Mouse (Mus musculus): ENCODE measurements around the gene Gimap4. TPM values are rescaled to one million over a fixed set of nuclear protein-coding genes. Genes with fewer than 3 reads are reported as not detected.

Gimap4 gene
- polyA plus RNA-seq, 1 experiment from 2014 or later = 20.1 TPM

Other genes starting within 250 kb of the Gimap4 start
- 25.3 and 26.2 TPM in 2 replicates for gene Zfp467, start 238.7 kb upstream of the Gimap4 start, polyA plus RNA-seq (2015; fragmentation: Nextera tagmentation; extraction: Ambion mirVana)
- 0.26 and 0.27 TPM in 2 replicates for gene Sspo, start 236.3 kb upstream of the Gimap4 start, polyA plus RNA-seq (2015; fragmentation: Nextera tagmentation; extraction: Ambion mirVana)
- gene Atp6v0e2, start 146.9 kb upstream of the Gimap4 start, polyA plus RNA-seq (2015; fragmentation: Nextera tagmentation; extraction: Ambion mirVana) = 22.7 and 23.4 TPM in 2 replicates
- gene Lrrc61, start 129.8 kb upstream of the Gimap4 start, polyA plus RNA-seq (2015; fragmentation: Nextera tagmentation; extraction: Ambion mirVana) = 5.4 and 9.6 TPM in 2 replicates
- 83.2 and 89.3 TPM in 2 replicates for gene Rarres2, start 111.8 kb upstream of the Gimap4 start, polyA plus RNA-seq (2015; fragmentation: Nextera tagmentation; extraction: Ambion mirVana)
- not detected in 2 replicates for gene Gm45021, start 94.9 kb upstream of the Gimap4 start, polyA plus RNA-seq (2015; fragmentation: Nextera tagmentation; extraction: Ambion mirVana)
- gene Repin1, start 90.7 kb upstream of the Gimap4 start, polyA plus RNA-seq (2015; fragmentation: Nextera tagmentation; extraction: Ambion mirVana) = 26.6 and 27.8 TPM in 2 replicates
- 0.45 TPM in 1 of 2 replicates, not detected in the other for gene Gm44965, start 90.6 kb upstream of the Gimap4 start, polyA plus RNA-seq (2015; fragmentation: Nextera tagmentation; extraction: Ambion mirVana)
- 4.9 and 5.4 TPM in 2 replicates for gene Zfp775, start 82.5 kb upstream of the Gimap4 start, polyA plus RNA-seq (2015; fragmentation: Nextera tagmentation; extraction: Ambion mirVana)
- gene AI854703, start 57.8 kb upstream of the Gimap4 start, polyA plus RNA-seq (2015; fragmentation: Nextera tagmentation; extraction: Ambion mirVana) = 0.92 and 1.1 TPM in 2 replicates
- gene Gimap8, start 37.3 kb upstream of the Gimap4 start, polyA plus RNA-seq (2015; fragmentation: Nextera tagmentation; extraction: Ambion mirVana) = 1.5 and 1.6 TPM in 2 replicates
- 10.7 and 12.6 TPM in 2 replicates for gene Gimap9, start 8.4 kb upstream of the Gimap4 start, polyA plus RNA-seq (2015; fragmentation: Nextera tagmentation; extraction: Ambion mirVana)
- 21.1 and 22.3 TPM in 2 replicates for gene Gimap6, start 23.7 kb downstream of the Gimap4 start, polyA plus RNA-seq (2015; fragmentation: Nextera tagmentation; extraction: Ambion mirVana)
- gene Gm28053, start 34.1 kb downstream of the Gimap4 start, polyA plus RNA-seq (2015; fragmentation: Nextera tagmentation; extraction: Ambion mirVana) = 3.3 and 3.4 TPM in 2 replicates
- 0.23 TPM in 1 of 2 replicates, not detected in the other for gene Gimap7, start 34.1 kb downstream of the Gimap4 start, polyA plus RNA-seq (2015; fragmentation: Nextera tagmentation; extraction: Ambion mirVana)
- gene Gimap1, start 54.5 kb downstream of the Gimap4 start, polyA plus RNA-seq (2015; fragmentation: Nextera tagmentation; extraction: Ambion mirVana) = 21.8 and 22.2 TPM in 2 replicates
- gene Gimap5, start 61.6 kb downstream of the Gimap4 start, polyA plus RNA-seq (2015; fragmentation: Nextera tagmentation; extraction: Ambion mirVana) = 7.5 and 9.2 TPM in 2 replicates
- 0.06 and 0.18 TPM in 2 replicates for gene Gimap3, start 86.3 kb downstream of the Gimap4 start, polyA plus RNA-seq (2015; fragmentation: Nextera tagmentation; extraction: Ambion mirVana)
- gene Tmem176a, start 156.4 kb downstream of the Gimap4 start, polyA plus RNA-seq (2015; fragmentation: Nextera tagmentation; extraction: Ambion mirVana) = 140 and 144 TPM in 2 replicates
- 314 and 315 TPM in 2 replicates for gene Tmem176b, start 156.9 kb downstream of the Gimap4 start, polyA plus RNA-seq (2015; fragmentation: Nextera tagmentation; extraction: Ambion mirVana)
- gene Aoc1, start 188.3 kb downstream of the Gimap4 start, polyA plus RNA-seq (2015; fragmentation: Nextera tagmentation; extraction: Ambion mirVana) = 2.3 and 3.6 TPM in 2 replicates
- gene 1600015I10Rik, start 245.3 kb downstream of the Gimap4 start, polyA plus RNA-seq (2015; fragmentation: Nextera tagmentation; extraction: Ambion mirVana) = not detected in 2 replicates